Mouse (Mus musculus) heart, embryonic 14.5 days (tissue): Measurements from ENCODE around the gene BC030867. TPM values are rescaled to one million over a fixed set of nuclear protein-coding genes. Genes with fewer than 3 reads are reported as not detected.
A peak's percentile ranks its signal among the peaks of the same experiment; 100 is the strongest.

Experiments used
- ATAC-seq: fragments of 200-750 bp; cut with Nextera tagmentation; 2 replicates; pipeline ENCODE4 v1.8.0; 2017; ENCODE audit warnings: low read depth, moderate TSS enrichment; ENCODE audit not compliant: insufficient number of reproducible peaks, insufficient read depth, low FRiP score
- H3K27ac ChIP-seq, 2 experiments: fragments of 200-500 bp in 1 of 2; fragments of 300-500 bp in 1 of 2; sonication (generic) in 1 of 2; replicated peaks in 1 of 2; 2 replicates each; pipeline ENCODE4 v1.5.1; 2012 to 2014; ENCODE audit warnings: low read depth in 2 of 2, low read length in 2 of 2, control low read depth in 1 of 2, mild to moderate bottlenecking in 1 of 2, mixed read lengths in 1 of 2; ENCODE audit not compliant: control insufficient read depth in 1 of 2, insufficient read depth in 1 of 2
- H3K27me3 ChIP-seq: fragments of 300-500 bp; sonication (generic); 2 replicates; pipeline ENCODE4 v1.6.1; 2014; ENCODE audit warnings: mild to moderate bottlenecking, low read length, control low read depth; ENCODE audit not compliant: control insufficient read depth, insufficient read depth
- H3K36me3 ChIP-seq: fragments of 300-500 bp; sonication (generic); 2 replicates; pipeline ENCODE4 v1.6.1; 2014; ENCODE audit warnings: mild to moderate bottlenecking, control low read depth, low read length, mixed read lengths; ENCODE audit not compliant: control insufficient read depth, insufficient read depth
- H3K4me1 ChIP-seq, 2 experiments: fragments of 200-500 bp in 1 of 2; fragments of 300-500 bp in 1 of 2; sonication (generic) in 1 of 2; 2 replicates each; pipeline ENCODE4 v1.6.1; 2012 to 2014; ENCODE audit warnings: low read length in 2 of 2, control low read depth in 1 of 2, mixed read lengths in 1 of 2; ENCODE audit not compliant: control insufficient read depth in 2 of 2, insufficient read depth in 2 of 2
- H3K4me2 ChIP-seq: fragments of 300-500 bp; sonication (generic); 2 replicates; pipeline ENCODE4 v1.6.1; 2014; ENCODE audit warnings: mild to moderate bottlenecking, low read length
- H3K4me3 ChIP-seq, 2 experiments: fragments of 200-500 bp in 1 of 2; fragments of 300-500 bp in 1 of 2; sonication (generic) in 1 of 2; 2 replicates each; pipeline ENCODE4 v1.5.1; 2012 to 2014; ENCODE audit warnings: low read length in 2 of 2, mild to moderate bottlenecking in 2 of 2, control low read depth in 1 of 2, low read depth in 1 of 2, moderate library complexity in 1 of 2; ENCODE audit not compliant: control insufficient read depth in 1 of 2, insufficient read depth in 1 of 2
- H3K9ac ChIP-seq: fragments of 300-500 bp; sonication (generic); 2 replicates; pipeline ENCODE4 v1.6.1; 2014; ENCODE audit warnings: mild to moderate bottlenecking, low read length
- H3K9me3 ChIP-seq: fragments of 300-500 bp; sonication (generic); 2 replicates; pipeline ENCODE4 v1.6.1; 2016; ENCODE audit warnings: low read length, control low read depth; ENCODE audit not compliant: control insufficient read depth
- WGBS: fragments of 180-500 bp; shearing (Covaris S2); extraction: QIAGEN DNeasy Blood & Tissue Kit; methylation state at CpG from one replicate; pipeline ENCODE4 v1.1.7; 2014; 5-methylcytosine and 5-hydroxymethylcytosine counted together
- polyA plus RNA-seq: library from polyadenylated mRNA; unstranded; fragments of >200 nt; fragmentation: Nextera tagmentation; extraction: Ambion mirVana; gene quantifications from 2 replicates; pipeline ENCODE4 v1.2.1, GENCODE M21; 2014

The BC030867 gene
- polyA plus RNA-seq, 1 experiment from 2014 or later = 10.3 TPM

- Histone ChIP-seq H3K4me3 (peak overlapping the region; percentile 69 to 83), H3K4me1 (peaks cover 58 to 81% of the 10 kb centered on the region in 2 experiments), H3K27ac (peak overlapping the region; percentile 90 to 94), H3K27me3 (no peaks in the 10 kb centered on the region), H3K36me3 (peaks cover 5% of the 10 kb centered on the region; the same call in 1 of the 2 replicates), H3K9ac (peak overlapping the region; percentile 84), H3K9me3 (no peaks in the 10 kb centered on the region), H3K4me2 (peak overlapping the region; percentile 80)
- ATAC-seq = no peak
- 27% methylated on average over 6 of the region's 6 CpGs for WGBS
Measured at GRCm38 (mm10) chr11:102217396-102217795, 31.3 kb upstream of the BC030867 start.

DNA sequence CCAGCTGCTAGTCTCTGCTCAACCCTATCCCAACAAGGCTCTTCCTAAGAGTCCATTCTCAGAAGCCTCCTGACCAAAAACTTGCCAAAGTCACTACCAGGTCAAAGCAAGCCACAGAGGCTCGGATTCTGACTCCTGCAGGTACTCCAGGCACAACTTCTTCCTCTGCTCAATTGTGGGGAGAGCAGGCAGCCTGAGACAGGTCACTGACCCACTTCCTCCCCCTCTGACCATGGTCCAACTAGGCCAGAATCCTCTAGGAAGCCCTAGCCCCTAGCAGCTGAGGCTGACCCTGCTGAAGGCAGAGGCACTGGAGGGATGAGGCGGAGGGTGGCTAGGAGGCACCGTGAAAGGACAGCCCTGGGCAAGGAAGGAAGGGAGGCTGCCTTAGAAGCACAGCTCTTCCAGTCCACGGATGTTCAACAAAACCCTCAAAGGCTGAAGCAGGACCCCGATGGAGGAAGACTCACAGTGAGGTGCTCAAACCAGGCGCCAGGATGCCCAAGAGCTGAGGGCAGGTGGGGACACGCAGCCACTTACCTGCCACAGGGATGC lies 30.7 kb upstream of the BC030867 start:
- 15% methylated on average over 7 of the region's 7 CpGs for WGBS
- peak overlapping the region; percentile 69 to 83 for H3K4me3 ChIP-seq
- peak overlapping the region; percentile 84 for H3K9ac ChIP-seq
- H3K27ac ChIP-seq = peak overlapping the region; percentile 90 to 94
- no peak for ATAC-seq
- H3K27me3 ChIP-seq = no peaks in the 10 kb centered on the region
- peaks cover 11% of the 10 kb centered on the region for H3K36me3 ChIP-seq
- peak overlapping the region; percentile 80 for H3K4me2 ChIP-seq
- H3K4me1 ChIP-seq = peaks cover 63 to 81% of the 10 kb centered on the region in 2 experiments
- H3K9me3 ChIP-seq = no peaks in the 10 kb centered on the region

- Histone ChIP-seq H3K4me3 (peak overlapping the region; percentile 69 to 83), H3K27me3 (no peaks in the 10 kb centered on the region), H3K9ac (peak overlapping the region; percentile 84), H3K27ac (peak overlapping the region; percentile 91 to 94), H3K36me3 (peaks cover 11% of the 10 kb centered on the region), H3K9me3 (no peaks in the 10 kb centered on the region), H3K4me1 (peaks cover 60 to 83% of the 10 kb centered on the region in 2 experiments), H3K4me2 (peak overlapping the region; percentile 80)
- ATAC-seq = peak; percentile 78
- 0% methylated on average over 10 of the region's 10 CpGs for WGBS
Measured at GRCm38 (mm10) chr11:102218783-102219182, 29.9 kb upstream of the BC030867 start.

- 33% methylated on average over 14 of the region's 14 CpGs for WGBS
- peak overlapping the region in 1 of 2 experiments; percentile 69; a peak in 3 of 4 replicates for H3K4me3 ChIP-seq
Measured at GRCm38 (mm10) chr11:102219247-102219993, 29.3 kb upstream of the BC030867 start.

GRCm38 (mm10) chr11:102219994-102220346 lies 28.7 kb upstream of the BC030867 start:
- ATAC-seq = peak; percentile 36
- H3K27me3 ChIP-seq = no peaks in the 10 kb centered on the region
- no peaks in the 10 kb centered on the region for H3K9me3 ChIP-seq
- H3K4me2 ChIP-seq = peak overlapping the region; percentile 80
- WGBS = 17% methylated on average over 4 of the region's 4 CpGs
- H3K4me3 ChIP-seq = peak overlapping the region in 1 of 2 experiments; percentile 69; a peak in 1 of 4 replicates
- H3K9ac ChIP-seq = peak overlapping the region; percentile 25
- H3K4me1 ChIP-seq = peaks cover 56 to 83% of the 10 kb centered on the region in 2 experiments
- H3K27ac ChIP-seq = peak overlapping the region; percentile 91 to 94
- H3K36me3 ChIP-seq = peaks cover 14% of the 10 kb centered on the region

More at GRCm38 (mm10) chr11:102219247-102219993, 29.3 kb upstream of the BC030867 start:
- peak overlapping the region; percentile 91 to 94 for H3K27ac ChIP-seq
- H3K36me3 ChIP-seq = peaks cover 14% of the 10 kb centered on the region
- no peaks in the 10 kb centered on the region for H3K9me3 ChIP-seq
- H3K9ac ChIP-seq = peak overlapping the region; percentile 84
- H3K4me1 ChIP-seq = peaks cover 57 to 83% of the 10 kb centered on the region in 2 experiments
- ATAC-seq = no peak
- H3K27me3 ChIP-seq = no peaks in the 10 kb centered on the region
- H3K4me2 ChIP-seq = peak overlapping the region; percentile 80

- H3K4me2 ChIP-seq = peak overlapping the region; percentile 80
- H3K27ac ChIP-seq = peak overlapping the region; percentile 38 to 94
Measured at GRCm38 (mm10) chr11:102220451-102220850, 28.2 kb upstream of the BC030867 start.

GRCm38 (mm10) chr11:102221243-102221953 lies 27.3 kb upstream of the BC030867 start:
- 81% methylated on average over 8 of the region's 8 CpGs for WGBS
- no peak overlapping the region for H3K27ac ChIP-seq
- no peak overlapping the region for H3K4me2 ChIP-seq
- H3K9ac ChIP-seq = no peak overlapping the region
- H3K4me1 ChIP-seq = peaks cover 54 to 84% of the 10 kb centered on the region in 2 experiments
- H3K36me3 ChIP-seq = peaks cover 14% of the 10 kb centered on the region
- H3K9me3 ChIP-seq = no peaks in the 10 kb centered on the region
- no peak for ATAC-seq
- H3K27me3 ChIP-seq = no peaks in the 10 kb centered on the region
- H3K4me3 ChIP-seq = no peak overlapping the region

More at GRCm38 (mm10) chr11:102220451-102220850, 28.2 kb upstream of the BC030867 start:
- H3K9ac ChIP-seq = peak overlapping the region; percentile 25
- H3K27me3 ChIP-seq = no peaks in the 10 kb centered on the region
- no peak for ATAC-seq
- H3K9me3 ChIP-seq = no peaks in the 10 kb centered on the region
- H3K36me3 ChIP-seq = peaks cover 14% of the 10 kb centered on the region
- H3K4me1 ChIP-seq = peaks cover 56 to 83% of the 10 kb centered on the region in 2 experiments
- no peak overlapping the region for H3K4me3 ChIP-seq
- WGBS = 34% methylated on average over 6 of the region's 6 CpGs
